8 mouse cellular contexts compared by ENCODE assay signal in the genomic region with DNA sequence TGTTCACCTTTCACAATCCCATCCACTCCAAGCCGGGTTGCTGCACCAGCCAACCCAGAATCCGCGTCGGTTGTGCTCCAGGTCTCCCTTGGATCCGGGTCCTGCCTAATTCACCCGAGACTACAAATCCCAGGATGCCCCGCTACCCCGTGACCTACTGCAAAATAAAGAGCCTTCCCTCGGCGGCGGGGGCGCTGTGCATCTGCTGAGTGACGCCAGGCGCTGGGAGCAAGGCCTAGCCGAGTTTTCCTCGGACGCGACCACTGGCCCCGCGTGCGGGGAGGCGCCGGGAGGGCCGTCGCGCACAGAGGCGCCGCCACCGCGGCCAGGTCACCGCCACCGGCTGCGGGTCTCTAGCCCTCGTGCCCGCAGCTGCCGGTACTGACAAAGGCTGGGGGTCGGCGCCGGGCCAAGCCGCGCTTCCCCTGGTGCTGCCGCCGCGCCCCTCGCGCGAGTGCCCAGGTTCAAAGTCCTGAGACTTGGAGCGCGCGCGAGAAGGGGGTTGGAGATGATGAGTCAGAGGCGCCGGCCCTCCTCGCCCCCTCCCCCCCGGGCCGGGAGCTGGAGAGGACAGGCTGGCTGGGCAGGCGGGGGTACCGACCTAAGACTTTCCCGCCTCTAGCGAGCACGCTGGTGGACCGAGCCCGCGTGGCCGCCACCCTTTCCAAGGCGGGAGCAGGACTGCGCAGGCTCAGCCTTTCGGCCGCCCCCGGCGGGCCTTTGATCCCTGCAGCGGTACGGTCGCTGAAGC. TPM values are rescaled to one million over a fixed set of nuclear protein-coding genes. Genes with fewer than 3 reads are reported as not detected.
A peak's percentile ranks its signal among the peaks of the same experiment; 100 is the strongest.
DNase-seq lines count a peak whose midpoint lies in the region; ATAC-seq and TF ChIP-seq lines count a peak whose summit lies in the region.

No protein-coding gene starts in this region.

- H3K36me3 ChIP-seq in embryonic facial prominence, embryonic 14.5 days (ENCODE audit: control insufficient read depth, insufficient read depth, low read length): no peaks in the 10 kb centered on the region
- H3K36me3 ChIP-seq in limb, embryonic 12.5 days: no peaks in the 10 kb centered on the region
- H3K36me3 ChIP-seq in midbrain, embryonic 14.5 days (ENCODE audit: control insufficient read depth, insufficient read depth, low read length): no peaks in the 10 kb centered on the region

- H3K9ac ChIP-seq in embryonic facial prominence, embryonic 14.5 days (ENCODE audit: low read depth, low read length): peak overlapping the region; percentile 97
- H3K9ac ChIP-seq in limb, embryonic 12.5 days (replicated peaks): peak overlapping the region; percentile 87
- peak overlapping the region; percentile 97 for H3K9ac ChIP-seq in midbrain, embryonic 14.5 days (replicated peaks; ENCODE audit: low read length)

- H3K4me3 ChIP-seq in bone marrow, adult 2 months (replicated peaks; ENCODE audit: control insufficient read depth, low read depth, low read length): peak overlapping the region; percentile 82
- H3K4me3 ChIP-seq in embryonic facial prominence, embryonic 14.5 days (ENCODE audit: low read depth, low read length): peak overlapping the region; percentile 72
- peak overlapping the region; percentile 65 for H3K4me3 ChIP-seq in limb, embryonic 12.5 days (replicated peaks)
- peak overlapping the region; percentile 65 for H3K4me3 ChIP-seq in midbrain, embryonic 14.5 days (replicated peaks; ENCODE audit: low read depth, low read length)

- H3K9me3 ChIP-seq in embryonic facial prominence, embryonic 14.5 days (ENCODE audit: control insufficient read depth, low read length): no peaks in the 10 kb centered on the region
- H3K9me3 ChIP-seq in limb, embryonic 12.5 days: no peaks in the 10 kb centered on the region
- H3K9me3 ChIP-seq in midbrain, embryonic 14.5 days (ENCODE audit: control insufficient read depth, low read length): no peaks in the 10 kb centered on the region

- TF ChIP-seq CTCF in bone marrow, adult 2 months (IDR thresholded peaks at IDR 0.05; ENCODE audit: control insufficient read depth, insufficient read depth, low read length): peak; percentile 70

- ATAC-seq in embryonic facial prominence, embryonic 14.5 days (ENCODE audit: low read depth): peak; percentile 93
- peak; percentile 90 for ATAC-seq in limb, embryonic 12.5 days (ENCODE audit: insufficient number of reproducible peaks, insufficient read depth, low FRiP score, low TSS enrichment, low read depth)
- peak; percentile 91 for ATAC-seq in midbrain, embryonic 14.5 days (ENCODE audit: low FRiP score, low TSS enrichment)

- under 1% methylated on average over 74 of the region's 74 CpGs for WGBS in bone marrow, adult 2 months
- WGBS in embryonic facial prominence, embryonic 14.5 days: under 1% methylated on average over 42 of the region's 74 CpGs
- under 1% methylated on average over 73 of the region's 74 CpGs for WGBS in limb, embryonic 12.5 days
- under 1% methylated on average over 68 of the region's 74 CpGs for WGBS in midbrain, embryonic 14.5 days

- no peaks in the 10 kb centered on the region for H3K27me3 ChIP-seq in embryonic facial prominence, embryonic 14.5 days (replicated peaks; ENCODE audit: control insufficient read depth, insufficient read depth, low read length)
- H3K27me3 ChIP-seq in limb, embryonic 12.5 days: no peaks in the 10 kb centered on the region
- H3K27me3 ChIP-seq in midbrain, embryonic 14.5 days (ENCODE audit: control insufficient read depth, insufficient read depth, low read length): no peaks in the 10 kb centered on the region

- DNase-seq in 416B (ENCODE audit: low read depth): peak; percentile 98
- peak; percentile 99 for DNase-seq in embryonic facial prominence, embryonic 14.5 days (ENCODE audit: low spot score)
- peak; percentile 97 for DNase-seq in heart, adult 8-10 months (ENCODE audit: low spot score)
- DNase-seq in kidney, adult 8-10 months: peak; percentile 97
- DNase-seq in midbrain, embryonic 14.5 days: peak; percentile 99
- peak; percentile 91 for DNase-seq in spleen, adult 12 weeks (ENCODE audit: low spot score)

- peaks cover 1% of the 10 kb centered on the region; the same call in 1 of the 2 replicates for H3K4me1 ChIP-seq in bone marrow, adult 2 months (ENCODE audit: control insufficient read depth, insufficient read depth, low read length)
- peaks cover 27% of the 10 kb centered on the region; the same call in 1 of the 2 replicates for H3K4me1 ChIP-seq in embryonic facial prominence, embryonic 14.5 days (ENCODE audit: control insufficient read depth, insufficient read depth, low read length)
- peaks cover 41% of the 10 kb centered on the region for H3K4me1 ChIP-seq in limb, embryonic 12.5 days (replicated peaks)
- H3K4me1 ChIP-seq in midbrain, embryonic 14.5 days (ENCODE audit: control insufficient read depth, insufficient read depth, low read length): peaks cover 36% of the 10 kb centered on the region

- peak overlapping the region; percentile 93 for H3K27ac ChIP-seq in bone marrow, adult 2 months (ENCODE audit: control insufficient read depth, insufficient read depth, low read depth, low read length, poor library complexity)
- H3K27ac ChIP-seq in embryonic facial prominence, embryonic 14.5 days (replicated peaks; ENCODE audit: low read depth, low read length): peak overlapping the region; percentile 100
- peak overlapping the region; percentile 99 for H3K27ac ChIP-seq in limb, embryonic 12.5 days
- H3K27ac ChIP-seq in midbrain, embryonic 14.5 days (replicated peaks; ENCODE audit: low read depth, low read length): peak overlapping the region; percentile 99

- peak; percentile 82; the same call in 1 of the 2 replicates for TF ChIP-seq POLR2A in bone marrow, adult 2 months (IDR thresholded peaks at IDR 0.05; ENCODE audit: borderline replicate concordance, control insufficient read depth, low read depth, low read length)

- H3K4me2 ChIP-seq in embryonic facial prominence, embryonic 14.5 days (ENCODE audit: low read depth, low read length): peak overlapping the region; percentile 67
- peak overlapping the region; percentile 66 for H3K4me2 ChIP-seq in limb, embryonic 12.5 days
- H3K4me2 ChIP-seq in midbrain, embryonic 14.5 days (ENCODE audit: low read length): peak overlapping the region; percentile 66

RNA-seq across cellular contexts. Expression of a gene that starts 0.8 kb away (rescaled TPM):
- 16.1 and 25.9 TPM in 2 replicates for polyA plus RNA-seq in bone marrow, adult 2 months (2011; ENCODE audit: insufficient read depth, insufficient read length, low replicate concordance, missing spikeins)
- 21.4 and 25.2 TPM in 2 replicates for polyA plus RNA-seq in embryonic facial prominence, embryonic 14.5 days (2014; fragmentation: Nextera tagmentation; extraction: Ambion mirVana)
- 10 to 100 TPM; 22.5 to 29.9 (median 24.6) TPM for total RNA-seq in heart, adult 8-10 months (2022)
- 51.7 and 60.9 TPM in 2 replicates for polyA plus RNA-seq in limb, embryonic 12.5 days (2016; fragmentation: Nextera tagmentation; extraction: Ambion mirVana)
- polyA plus RNA-seq in midbrain, embryonic 14.5 days (2014; fragmentation: Nextera tagmentation; extraction: Ambion mirVana): 41.6 and 46.9 TPM in 2 replicates

RNA-seq across cellular contexts. Expression of a gene that starts 4.3 kb away (rescaled TPM):
- not detected in 2 replicates for polyA plus RNA-seq in bone marrow, adult 2 months (2011; ENCODE audit: insufficient read depth, insufficient read length, low replicate concordance, missing spikeins)
- polyA plus RNA-seq in embryonic facial prominence, embryonic 14.5 days (2014; fragmentation: Nextera tagmentation; extraction: Ambion mirVana): 0.64 and 0.82 TPM in 2 replicates
- total RNA-seq in heart, adult 8-10 months (2022): 1 to 10 TPM; 1.6 to 4.4 (median 2.5) TPM
- 1.00 and 1.2 TPM in 2 replicates for polyA plus RNA-seq in limb, embryonic 12.5 days (2016; fragmentation: Nextera tagmentation; extraction: Ambion mirVana)
- polyA plus RNA-seq in midbrain, embryonic 14.5 days (2014; fragmentation: Nextera tagmentation; extraction: Ambion mirVana): 0.37 and 0.39 TPM in 2 replicates

RNA-seq across cellular contexts. Expression of a gene that starts 22.5 kb away (rescaled TPM):
- not detected in 2 replicates for polyA plus RNA-seq in bone marrow, adult 2 months (2011; ENCODE audit: insufficient read depth, insufficient read length, low replicate concordance, missing spikeins)
- polyA plus RNA-seq in embryonic facial prominence, embryonic 14.5 days (2014; fragmentation: Nextera tagmentation; extraction: Ambion mirVana): not detected in 2 replicates
- total RNA-seq in heart, adult 8-10 months (2022): not detected
- not detected in 2 replicates for polyA plus RNA-seq in limb, embryonic 12.5 days (2016; fragmentation: Nextera tagmentation; extraction: Ambion mirVana)
- polyA plus RNA-seq in midbrain, embryonic 14.5 days (2014; fragmentation: Nextera tagmentation; extraction: Ambion mirVana): not detected in 2 replicates

RNA-seq across cellular contexts. Expression of a gene that starts 35.2 kb away (rescaled TPM):
- 21.3 and 23.7 TPM in 2 replicates for polyA plus RNA-seq in bone marrow, adult 2 months (2011; ENCODE audit: insufficient read depth, insufficient read length, low replicate concordance, missing spikeins)
- polyA plus RNA-seq in embryonic facial prominence, embryonic 14.5 days (2014; fragmentation: Nextera tagmentation; extraction: Ambion mirVana): 113 and 128 TPM in 2 replicates
- 10 to 100 TPM; 20.4 to 31.0 (median 24.0) TPM for total RNA-seq in heart, adult 8-10 months (2022)
- 241 and 253 TPM in 2 replicates for polyA plus RNA-seq in limb, embryonic 12.5 days (2016; fragmentation: Nextera tagmentation; extraction: Ambion mirVana)
- 72.8 and 75.8 TPM in 2 replicates for polyA plus RNA-seq in midbrain, embryonic 14.5 days (2014; fragmentation: Nextera tagmentation; extraction: Ambion mirVana)

Comparison
In these comparisons a context has a peak if more than half of its experiments do, and no peak if none do; other contexts are left out.
1. Peak in every context shown above with its lines: DNase-seq, ATAC-seq, H3K4me3 ChIP-seq and H3K27ac ChIP-seq.